Mouse (Mus musculus): ENCODE results near the gene Spem1. TPM values are rescaled to one million over a fixed set of nuclear protein-coding genes. Genes with fewer than 3 reads are reported as not detected.

The Spem1 gene
- polyA plus RNA-seq, 1 experiment = not detected

- Histone ChIP-seq H3K27ac (ENCODE audit: insufficient read depth, low read length) (no peak overlapping the region), H3K4me1 (ENCODE audit: control insufficient read depth, insufficient read depth, low read length) (peaks cover 7% of the 10 kb centered on the region), H3K4me3 (ENCODE audit: insufficient read depth, low read length) (peak overlapping the region; percentile 12; the same call in 1 of the 2 replicates)
- no peak; the same call in 1 of the 2 replicates for TF ChIP-seq POLR2A (IDR thresholded peaks at IDR 0.05; ENCODE audit: low read depth, low read length)
- no peak for TF ChIP-seq CTCF (IDR thresholded peaks at IDR 0.05; ENCODE audit: borderline replicate concordance, insufficient read depth, low read length)
Measured at GRCm38 (mm10) chr11:69803328-69803727, 18.7 kb downstream of the Spem1 start.

- Histone ChIP-seq H3K4me3 (ENCODE audit: insufficient read depth, low read length) (peak overlapping the region; percentile 42), H3K27ac (ENCODE audit: insufficient read depth, low read length) (no peak overlapping the region), H3K4me1 (ENCODE audit: control insufficient read depth, insufficient read depth, low read length) (peaks cover 7% of the 10 kb centered on the region)
- no peak for TF ChIP-seq CTCF (IDR thresholded peaks at IDR 0.05; ENCODE audit: borderline replicate concordance, insufficient read depth, low read length)
- TF ChIP-seq POLR2A (IDR thresholded peaks at IDR 0.05; ENCODE audit: low read depth, low read length) = peak; percentile 64; the same call in 1 of the 2 replicates
Measured at GRCm38 (mm10) chr11:69802648-69803105, 19.3 kb downstream of the Spem1 start.

GRCm38 (mm10) chr11:69801379-69801977, 20.5 kb downstream of the Spem1 start, which contains the start of gene Fgf11:
Gene Fgf11, minus strand, starts transcription at chr11:69801857.
- Histone ChIP-seq H3K4me3 (ENCODE audit: insufficient read depth, low read length) (peak within 1 kb of the TSS; percentile 42), H3K27ac (ENCODE audit: insufficient read depth, low read length) (no peak within 1 kb of the TSS), H3K4me1 (ENCODE audit: control insufficient read depth, insufficient read depth, low read length) (peaks cover 7% of the 10 kb centered on the region)
- no peak for TF ChIP-seq POLR2A (IDR thresholded peaks at IDR 0.05; ENCODE audit: low read depth, low read length)
- no peak for TF ChIP-seq CTCF (IDR thresholded peaks at IDR 0.05; ENCODE audit: borderline replicate concordance, insufficient read depth, low read length)

- 0 out of 2 replicates have a peak overlapping the region, but pooled peaks have one; percentile 2 for H3K4me3 ChIP-seq (ENCODE audit: insufficient read depth, low read length)
- H3K4me1 ChIP-seq (ENCODE audit: control insufficient read depth, insufficient read depth, low read length) = peaks cover 7% of the 10 kb centered on the region
- TF ChIP-seq CTCF (IDR thresholded peaks at IDR 0.05; ENCODE audit: borderline replicate concordance, insufficient read depth, low read length) (no peak), POLR2A (IDR thresholded peaks at IDR 0.05; ENCODE audit: low read depth, low read length) (no peak)
- H3K27ac ChIP-seq (ENCODE audit: insufficient read depth, low read length) = no peak overlapping the region
Measured at GRCm38 (mm10) chr11:69800392-69801197, 21.4 kb downstream of the Spem1 start.

- peaks cover 7% of the 10 kb centered on the region for H3K4me1 ChIP-seq (ENCODE audit: control insufficient read depth, insufficient read depth, low read length)
Measured at GRCm38 (mm10) chr11:69800138-69800391, 21.9 kb downstream of the Spem1 start.

GRCm38 (mm10) chr11:69799394-69800137, 22.4 kb downstream of the Spem1 start:
- peaks cover 7% of the 10 kb centered on the region for H3K4me1 ChIP-seq (ENCODE audit: control insufficient read depth, insufficient read depth, low read length)
- no peak for TF ChIP-seq CTCF (IDR thresholded peaks at IDR 0.05; ENCODE audit: borderline replicate concordance, insufficient read depth, low read length)
- no peak for TF ChIP-seq POLR2A (IDR thresholded peaks at IDR 0.05; ENCODE audit: low read depth, low read length)
- H3K27ac ChIP-seq (ENCODE audit: insufficient read depth, low read length) = no peak overlapping the region

More at GRCm38 (mm10) chr11:69800138-69800391, 21.9 kb downstream of the Spem1 start:
- H3K4me3 ChIP-seq (ENCODE audit: insufficient read depth, low read length) = no peak overlapping the region
- TF ChIP-seq POLR2A (IDR thresholded peaks at IDR 0.05; ENCODE audit: low read depth, low read length) = no peak
- TF ChIP-seq CTCF (IDR thresholded peaks at IDR 0.05; ENCODE audit: borderline replicate concordance, insufficient read depth, low read length) = no peak
- H3K27ac ChIP-seq (ENCODE audit: insufficient read depth, low read length) = no peak overlapping the region

GRCm38 (mm10) chr11:69797924-69798323, 24.1 kb downstream of the Spem1 start:
- H3K27ac ChIP-seq (ENCODE audit: insufficient read depth, low read length) = no peak overlapping the region
- H3K4me1 ChIP-seq (ENCODE audit: control insufficient read depth, insufficient read depth, low read length) = peaks cover 5% of the 10 kb centered on the region
- no peak for TF ChIP-seq POLR2A (IDR thresholded peaks at IDR 0.05; ENCODE audit: low read depth, low read length)
- no peak for TF ChIP-seq CTCF (IDR thresholded peaks at IDR 0.05; ENCODE audit: borderline replicate concordance, insufficient read depth, low read length)
- no peak overlapping the region for H3K4me3 ChIP-seq (ENCODE audit: insufficient read depth, low read length)

More at GRCm38 (mm10) chr11:69799394-69800137, 22.4 kb downstream of the Spem1 start:
- H3K4me3 ChIP-seq (ENCODE audit: insufficient read depth, low read length) = no peak overlapping the region

- H3K4me1 ChIP-seq (ENCODE audit: control insufficient read depth, insufficient read depth, low read length) = peaks cover 5% of the 10 kb centered on the region
- no peak overlapping the region for H3K27ac ChIP-seq (ENCODE audit: insufficient read depth, low read length)
- TF ChIP-seq POLR2A (IDR thresholded peaks at IDR 0.05; ENCODE audit: low read depth, low read length) (no peak), CTCF (IDR thresholded peaks at IDR 0.05; ENCODE audit: borderline replicate concordance, insufficient read depth, low read length) (no peak)
- peak overlapping the region; percentile 67; the same call in 1 of the 2 replicates for H3K4me3 ChIP-seq (ENCODE audit: insufficient read depth, low read length)
Measured at GRCm38 (mm10) chr11:69795983-69796435, 26.0 kb downstream of the Spem1 start.

GRCm38 (mm10) chr11:69795168-69795982, 26.6 kb downstream of the Spem1 start, which contains the start of gene Chrnb1:
Gene Chrnb1, minus strand, starts transcription at chr11:69795943.
- H3K4me1 ChIP-seq (ENCODE audit: control insufficient read depth, insufficient read depth, low read length) = peaks cover 4% of the 10 kb centered on the region
- peak within 1 kb of the TSS; percentile 67 for H3K4me3 ChIP-seq (ENCODE audit: insufficient read depth, low read length)
- no peak within 1 kb of the TSS for H3K27ac ChIP-seq (ENCODE audit: insufficient read depth, low read length)
- TF ChIP-seq POLR2A (IDR thresholded peaks at IDR 0.05; ENCODE audit: low read depth, low read length) = peak; percentile 83
- no peak for TF ChIP-seq CTCF (IDR thresholded peaks at IDR 0.05; ENCODE audit: borderline replicate concordance, insufficient read depth, low read length)

Data from embryonic fibroblast, embryonic 13.5 days (primary cell).